In genomic region chr19:59075472-59076101, GRCm38 (mm10) we compare ENCODE assay signal across 8 mouse cellular contexts. TPM values are rescaled to one million over a fixed set of nuclear protein-coding genes. Genes with fewer than 3 reads are reported as not detected.
A peak's percentile ranks its signal among the peaks of the same experiment; 100 is the strongest.
DNase-seq lines count a peak whose midpoint lies in the region; ATAC-seq and TF ChIP-seq lines count a peak whose summit lies in the region.

TSS of gene Shtn1 (minus strand) at chr19:59076100.

- no peaks in the 10 kb centered on the region for H3K9me3 ChIP-seq in forebrain, embryonic 11.5 days (ENCODE audit: control insufficient read depth, low read length)
- H3K9me3 ChIP-seq in hindbrain, embryonic 12.5 days (replicated peaks) = no peaks in the 10 kb centered on the region
- H3K9me3 ChIP-seq in lung, embryonic 16.5 days (ENCODE audit: control insufficient read depth, low read length) = no peaks in the 10 kb centered on the region

- peak within 1 kb of the TSS; percentile 100 for H3K4me2 ChIP-seq in forebrain, embryonic 11.5 days (ENCODE audit: low read depth, low read length, severe bottlenecking)
- peak within 1 kb of the TSS; percentile 86 for H3K4me2 ChIP-seq in hindbrain, embryonic 12.5 days (replicated peaks)
- H3K4me2 ChIP-seq in lung, embryonic 16.5 days (ENCODE audit: low read depth, low read length) = peak within 1 kb of the TSS; percentile 84

- peaks cover 28% of the 10 kb centered on the region for H3K4me1 ChIP-seq in bone marrow macrophage, adult 2 months (ENCODE audit: control insufficient read depth, insufficient read depth, low read length)
- H3K4me1 ChIP-seq in forebrain, embryonic 11.5 days (replicated peaks; ENCODE audit: control insufficient read depth, insufficient read depth, low read length) = peaks cover 2% of the 10 kb centered on the region; the same call in 1 of the 2 replicates
- peaks cover 6% of the 10 kb centered on the region for H3K4me1 ChIP-seq in hindbrain, embryonic 12.5 days
- H3K4me1 ChIP-seq in lung, embryonic 16.5 days (replicated peaks; ENCODE audit: control insufficient read depth, insufficient read depth, low read length) = no peaks in the 10 kb centered on the region

- TF ChIP-seq CTCF in bone marrow macrophage, adult 2 months (IDR thresholded peaks at IDR 0.05; ENCODE audit: low read depth, low read length) = no peak

- no peaks in the 10 kb centered on the region for H3K36me3 ChIP-seq in forebrain, embryonic 11.5 days (ENCODE audit: control insufficient read depth, insufficient read depth, low read length)
- no peaks in the 10 kb centered on the region for H3K36me3 ChIP-seq in hindbrain, embryonic 12.5 days
- no peaks in the 10 kb centered on the region for H3K36me3 ChIP-seq in lung, embryonic 16.5 days (ENCODE audit: control insufficient read depth, insufficient read depth, low read length)

- peak; percentile 39 for ATAC-seq in forebrain, embryonic 11.5 days (replicated peaks; ENCODE audit: low FRiP score)
- ATAC-seq in hindbrain, embryonic 12.5 days (ENCODE audit: low FRiP score) = peak; percentile 76
- ATAC-seq in lung, embryonic 16.5 days (ENCODE audit: low read depth) = peak; percentile 90
- ATAC-seq in megakaryocyte progenitor cell, adult 5-6 weeks (replicated peaks; ENCODE audit: poor library complexity) = no peak

- peak; percentile 24 for DNase-seq in ES-CJ7 (ENCODE audit: low read depth, low spot score)
- DNase-seq in forebrain, embryonic 11.5 days (ENCODE audit: low spot score) = peak; percentile 77
- DNase-seq in layer of hippocampus, postnatal 14 days (ENCODE audit: low spot score in 2 of 2) = peak; percentile 53 to 58
- DNase-seq in retina, postnatal 7 days (ENCODE audit: low read depth, low spot score) = peak; percentile 34

- H3K9ac ChIP-seq in forebrain, embryonic 11.5 days (ENCODE audit: low read length) = peak within 1 kb of the TSS; percentile 64
- H3K9ac ChIP-seq in hindbrain, embryonic 12.5 days = peak within 1 kb of the TSS; percentile 70
- H3K9ac ChIP-seq in lung, embryonic 16.5 days (ENCODE audit: low read length) = peak within 1 kb of the TSS; percentile 67

- peak within 1 kb of the TSS; percentile 96 for H3K27ac ChIP-seq in bone marrow macrophage, adult 2 months (ENCODE audit: insufficient read depth, low read depth, low read length)
- H3K27ac ChIP-seq in forebrain, embryonic 11.5 days (ENCODE audit: low read depth, low read length) = no peak within 1 kb of the TSS
- no peak within 1 kb of the TSS for H3K27ac ChIP-seq in hindbrain, embryonic 12.5 days
- H3K27ac ChIP-seq in lung, embryonic 16.5 days (ENCODE audit: low read length) = peak within 1 kb of the TSS; percentile 21; the same call in 1 of the 2 replicates

- no peak for TF ChIP-seq POLR2A in bone marrow macrophage, adult 2 months (IDR thresholded peaks at IDR 0.05; ENCODE audit: borderline replicate concordance, low read depth, low read length)

- WGBS in forebrain, embryonic 11.5 days = 1% methylated on average over 37 of the region's 46 CpGs
- WGBS in hindbrain, embryonic 12.5 days = under 1% methylated on average over 33 of the region's 46 CpGs
- under 1% methylated on average over 42 of the region's 46 CpGs for WGBS in lung, embryonic 16.5 days

- peak within 1 kb of the TSS; percentile 97 for H3K4me3 ChIP-seq in bone marrow macrophage, adult 2 months (ENCODE audit: insufficient read depth, low read length)
- peak within 1 kb of the TSS; percentile 67 for H3K4me3 ChIP-seq in forebrain, embryonic 11.5 days (ENCODE audit: low read depth, low read length)
- peak within 1 kb of the TSS; percentile 54 for H3K4me3 ChIP-seq in hindbrain, embryonic 12.5 days
- H3K4me3 ChIP-seq in lung, embryonic 16.5 days (ENCODE audit: low read length) = peak within 1 kb of the TSS; percentile 54

- peaks cover 23% of the 10 kb centered on the region for H3K27me3 ChIP-seq in forebrain, embryonic 11.5 days (ENCODE audit: control insufficient read depth, insufficient read depth, low read length)
- peaks cover 52% of the 10 kb centered on the region for H3K27me3 ChIP-seq in hindbrain, embryonic 12.5 days
- H3K27me3 ChIP-seq in lung, embryonic 16.5 days (ENCODE audit: control insufficient read depth, insufficient read depth, low read depth, low read length) = peaks cover 22% of the 10 kb centered on the region

RNA-seq across cellular contexts. Expression of gene Shtn1, which starts in this region (rescaled TPM):
- polyA plus RNA-seq in bone marrow macrophage, adult 2 months (2012; ENCODE audit: insufficient read depth, insufficient read length, missing spikeins) = 79.0 and 83.6 TPM in 2 replicates
- polyA plus RNA-seq in forebrain, embryonic 11.5 days (2014; fragmentation: Nextera tagmentation; extraction: Ambion mirVana) = 6.0 and 6.2 TPM in 2 replicates
- polyA plus RNA-seq in hindbrain, embryonic 12.5 days (2016; fragmentation: Nextera tagmentation; extraction: Ambion mirVana) = 8.0 and 8.9 TPM in 2 replicates
- total RNA-seq in layer of hippocampus, postnatal 14 days (2021) = 10 to 100 TPM; 39.3 to 39.7 TPM
- polyA plus RNA-seq in lung, embryonic 16.5 days (2015; fragmentation: Nextera tagmentation; extraction: Ambion mirVana) = 6.4 and 7.2 TPM in 2 replicates
- total RNA-seq in megakaryocyte progenitor cell, adult 5-6 weeks (2015) = 0.42 and 0.71 TPM in 2 replicates
- total RNA-seq in megakaryocyte progenitor cell, adult 5-6 weeks (2017) = 1.1 and 1.3 TPM in 2 replicates

Comparison
In these comparisons a context has a peak if more than half of its experiments do, and no peak if none do; other contexts are left out.
1. RNA of gene Shtn1 (total RNA-seq): 39.3 to 39.7 TPM in layer of hippocampus, postnatal 14 days; 0.42 to 1.3 TPM in megakaryocyte progenitor cell, adult 5-6 weeks; every median in the first group is over 10 times any median in the second.
2. DNase-seq: peak in every context shown above with its lines; median percentile 77 in forebrain, embryonic 11.5 days; 56 in layer of hippocampus, postnatal 14 days; 34 in retina, postnatal 7 days; 24 in ES-CJ7.
3. H3K27ac ChIP-seq: peak in bone marrow macrophage, adult 2 months (single experiment) and lung, embryonic 16.5 days (single experiment); none in forebrain, embryonic 11.5 days (single experiment) and hindbrain, embryonic 12.5 days (single experiment).
4. Peak in every context shown above with its lines, with median percentiles within 50 percentile points of each other: H3K4me3 ChIP-seq, H3K4me2 ChIP-seq and H3K9ac ChIP-seq.